Comparison of ENCODE assay signal across 12 mouse cellular contexts in genomic region chr8:57333795-57334551, GRCm38 (mm10). TPM values are rescaled to one million over a fixed set of nuclear protein-coding genes. Genes with fewer than 3 reads are reported as not detected.
DNase-seq lines count a peak whose midpoint lies in the region; ATAC-seq and TF ChIP-seq lines count a peak whose summit lies in the region.
"Had no signal": no experiment of that assay in that cellular context is flagged by ENCODE, and none has a peak within 500 bp of the region (broad histone marks: within the 10 kb centered on the region; RNA-seq: fewer than 3 reads in every experiment).

No protein-coding gene starts in this region.

- no peak overlapping the region for H3K27ac ChIP-seq in kidney, embryonic 14.5 days (ENCODE audit: low read depth, low read length)
- peak overlapping the region; percentile 98 for H3K27ac ChIP-seq in heart, embryonic 16.5 days (ENCODE audit: low read length)
- no peak overlapping the region for H3K27ac ChIP-seq in liver, postnatal 0 days (ENCODE audit: low read depth)

- no peaks in the 10 kb centered on the region for H3K36me3 ChIP-seq in kidney, embryonic 14.5 days (ENCODE audit: control insufficient read depth, insufficient read depth, low read length)
- H3K36me3 ChIP-seq in heart, embryonic 16.5 days (ENCODE audit: control insufficient read depth, insufficient read depth): no peaks in the 10 kb centered on the region
- H3K36me3 ChIP-seq in liver, postnatal 0 days (replicated peaks; ENCODE audit: insufficient read depth, low read length): no peaks in the 10 kb centered on the region
- H3K36me3 ChIP-seq: G1E had no signal

- no peaks in the 10 kb centered on the region for H3K9me3 ChIP-seq in kidney, embryonic 14.5 days (ENCODE audit: control insufficient read depth, low read length)
- no peaks in the 10 kb centered on the region for H3K9me3 ChIP-seq in heart, embryonic 16.5 days (replicated peaks; ENCODE audit: control insufficient read depth, low read length)
- no peaks in the 10 kb centered on the region for H3K9me3 ChIP-seq in liver, postnatal 0 days (ENCODE audit: low read length)
- H3K9me3 ChIP-seq: G1E had no signal

- no peak for TF ChIP-seq EP300 in liver, postnatal 0 days (IDR thresholded peaks at IDR 0.05; ENCODE audit: low read depth)

- peak; percentile 77 for ATAC-seq in kidney, embryonic 14.5 days (ENCODE audit: low FRiP score, low TSS enrichment)
- ATAC-seq in heart, embryonic 16.5 days (replicated peaks; ENCODE audit: extremely low read depth, insufficient read depth, low FRiP score): peak; percentile 28
- ATAC-seq in liver, postnatal 0 days: no peak
- ATAC-seq in erythroblast, adult 5-6 weeks (replicated peaks; ENCODE audit: low FRiP score, poor library complexity, severe bottlenecking): no peak

- TF ChIP-seq CTCF in liver, postnatal 0 days (IDR thresholded peaks at IDR 0.05; ENCODE audit: low read depth): no peak

- DNase-seq in kidney, adult 11 months: no peak
- peak; percentile 84 for DNase-seq in embryo, embryonic 11 days
- DNase-seq in liver, postnatal 0 days: no peak
- no peak for DNase-seq in thymus, postnatal 25 days
- DNase-seq in adrenal gland, postnatal 10 days: no peak
- DNase-seq: cerebellum, adult 18-20 months; spleen, adult 18-20 months had no signal

- under 1% methylated on average over 41 of the region's 41 CpGs for WGBS in kidney, embryonic 14.5 days
- WGBS in heart, embryonic 16.5 days: under 1% methylated on average over 41 of the region's 41 CpGs
- 1% methylated on average over 41 of the region's 41 CpGs for WGBS in liver, postnatal 0 days (ENCODE audit: insufficient replicate concordance)

- H3K9ac ChIP-seq in kidney, embryonic 14.5 days (ENCODE audit: low read depth, low read length): no peak overlapping the region
- peak overlapping the region; percentile 91 for H3K9ac ChIP-seq in heart, embryonic 16.5 days (ENCODE audit: low read length)
- no peak overlapping the region for H3K9ac ChIP-seq in liver, postnatal 0 days (replicated peaks)

- peaks cover 95% of the 10 kb centered on the region for H3K27me3 ChIP-seq in kidney, embryonic 14.5 days (ENCODE audit: control insufficient read depth, insufficient read depth, low read length)
- peaks cover 2% of the 10 kb centered on the region; the same call in 1 of the 2 replicates for H3K27me3 ChIP-seq in heart, embryonic 16.5 days (ENCODE audit: control insufficient read depth, insufficient read depth, low read length)
- peaks cover 80% of the 10 kb centered on the region for H3K27me3 ChIP-seq in liver, postnatal 0 days (ENCODE audit: insufficient read depth, low read length)

- H3K4me3 ChIP-seq in kidney, embryonic 14.5 days (ENCODE audit: low read length): peak overlapping the region; percentile 0
- peak overlapping the region; percentile 69 for H3K4me3 ChIP-seq in heart, embryonic 16.5 days (ENCODE audit: low read length)
- peak overlapping the region; percentile 14 for H3K4me3 ChIP-seq in liver, postnatal 0 days (ENCODE audit: low read depth, low read length)

- peak overlapping the region; percentile 1; the same call in 1 of the 2 replicates for H3K4me2 ChIP-seq in kidney, embryonic 14.5 days (replicated peaks; ENCODE audit: low read depth, low read length)
- H3K4me2 ChIP-seq in heart, embryonic 16.5 days (ENCODE audit: low read depth, low read length): peak overlapping the region; percentile 65
- H3K4me2 ChIP-seq in liver, postnatal 0 days (ENCODE audit: low read depth, low read length): peak overlapping the region; percentile 24

- no peaks in the 10 kb centered on the region for H3K4me1 ChIP-seq in kidney, embryonic 14.5 days (ENCODE audit: control insufficient read depth, insufficient read depth, low read length)
- peaks cover 21% of the 10 kb centered on the region for H3K4me1 ChIP-seq in heart, embryonic 16.5 days (ENCODE audit: control insufficient read depth, insufficient read depth, low read length)
- H3K4me1 ChIP-seq in liver, postnatal 0 days (ENCODE audit: insufficient read depth): no peaks in the 10 kb centered on the region

RNA-seq across cellular contexts. Expression of gene Hand2, which starts 13.2 kb away (rescaled TPM):
- not detected in 2 replicates for polyA plus RNA-seq in kidney, embryonic 14.5 days (2014; fragmentation: Nextera tagmentation; extraction: Ambion mirVana)
- 9.0 and 9.3 TPM in 2 replicates for polyA plus RNA-seq in heart, embryonic 16.5 days (2015; fragmentation: Nextera tagmentation; extraction: Ambion mirVana)
- polyA plus RNA-seq in liver, postnatal 0 days (2015; fragmentation: Nextera tagmentation; extraction: Ambion mirVana): 0.69 and 0.70 TPM in 2 replicates
- 10 to 100 TPM; 32.2 to 38.4 TPM for total RNA-seq in adrenal gland, postnatal 10 days (2021)
- total RNA-seq in erythroblast, adult 5-6 weeks (2015; ENCODE audit: low replicate concordance): not detected in 2 replicates
- 0.28 TPM in 1 of 2 replicates, not detected in the other for total RNA-seq in erythroblast, adult 5-6 weeks (2017; ENCODE audit: low replicate concordance)
- total RNA-seq: G1E; left cerebral cortex, postnatal 25 days had no signal
- polyA plus RNA-seq: G1E had no signal

Comparison
In these comparisons a context has a peak if more than half of its experiments do, and no peak if none do; other contexts are left out.
1. ATAC-seq: peak in kidney, embryonic 14.5 days (single experiment) and heart, embryonic 16.5 days (single experiment); none in liver, postnatal 0 days (single experiment) and erythroblast, adult 5-6 weeks (single experiment).
2. H3K4me2 ChIP-seq: peak in every context shown above with its lines; median percentile 65 in heart, embryonic 16.5 days; 24 in liver, postnatal 0 days; 1 in kidney, embryonic 14.5 days.
3. H3K4me3 ChIP-seq: peak in every context shown above with its lines; median percentile 69 in heart, embryonic 16.5 days; 14 in liver, postnatal 0 days; 0 in kidney, embryonic 14.5 days.